9 mouse cellular contexts compared by ENCODE assay signal in the genomic region with DNA sequence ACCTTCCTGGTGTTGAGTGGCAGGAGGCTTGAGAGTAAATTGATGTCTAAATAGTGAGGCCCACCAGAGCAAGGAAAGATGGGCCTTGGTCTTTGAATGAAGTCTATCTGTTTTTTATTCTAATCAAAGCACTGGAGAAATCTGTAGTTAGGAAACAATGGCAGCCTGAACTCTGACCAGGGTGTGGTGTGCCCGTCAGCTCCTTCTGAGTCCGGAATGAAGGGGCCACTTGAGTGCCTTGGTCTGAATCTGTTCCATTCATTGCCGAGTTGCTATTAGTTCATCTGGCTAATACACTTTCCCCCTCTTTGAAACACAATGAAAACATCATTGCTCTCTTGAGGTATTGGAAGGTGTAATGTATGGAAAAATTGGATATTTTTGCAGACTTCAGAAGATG.
"Had no signal": no experiment of that assay in that cellular context is flagged by ENCODE, and none has a peak within 500 bp of the region (broad histone marks: within the 10 kb centered on the region; RNA-seq: fewer than 3 reads in every experiment).

No protein-coding gene starts in this region.

- H3K27me3 ChIP-seq: liver, embryonic 12.5 days; midbrain, embryonic 13.5 days had no signal

- H3K27ac ChIP-seq: midbrain, embryonic 13.5 days had no signal

- H3K9ac ChIP-seq: liver, embryonic 12.5 days; midbrain, embryonic 13.5 days had no signal

- DNase-seq: left cerebral cortex, postnatal 4 days; lung, adult 2 months; lung, postnatal 36 days; right cerebral cortex, postnatal 14 days; thymus, adult 2 months; thymus, postnatal 25 days had no signal

- H3K4me3 ChIP-seq: liver, embryonic 12.5 days; midbrain, embryonic 13.5 days had no signal

- ATAC-seq: liver, embryonic 12.5 days; lung, postnatal 0 days; midbrain, embryonic 13.5 days had no signal

- H3K9me3 ChIP-seq: liver, embryonic 12.5 days; midbrain, embryonic 13.5 days had no signal

- H3K4me2 ChIP-seq: liver, embryonic 12.5 days; midbrain, embryonic 13.5 days had no signal

- H3K36me3 ChIP-seq: midbrain, embryonic 13.5 days had no signal
